ENCODE assay signal across 20 mouse cellular contexts in the genomic region with DNA sequence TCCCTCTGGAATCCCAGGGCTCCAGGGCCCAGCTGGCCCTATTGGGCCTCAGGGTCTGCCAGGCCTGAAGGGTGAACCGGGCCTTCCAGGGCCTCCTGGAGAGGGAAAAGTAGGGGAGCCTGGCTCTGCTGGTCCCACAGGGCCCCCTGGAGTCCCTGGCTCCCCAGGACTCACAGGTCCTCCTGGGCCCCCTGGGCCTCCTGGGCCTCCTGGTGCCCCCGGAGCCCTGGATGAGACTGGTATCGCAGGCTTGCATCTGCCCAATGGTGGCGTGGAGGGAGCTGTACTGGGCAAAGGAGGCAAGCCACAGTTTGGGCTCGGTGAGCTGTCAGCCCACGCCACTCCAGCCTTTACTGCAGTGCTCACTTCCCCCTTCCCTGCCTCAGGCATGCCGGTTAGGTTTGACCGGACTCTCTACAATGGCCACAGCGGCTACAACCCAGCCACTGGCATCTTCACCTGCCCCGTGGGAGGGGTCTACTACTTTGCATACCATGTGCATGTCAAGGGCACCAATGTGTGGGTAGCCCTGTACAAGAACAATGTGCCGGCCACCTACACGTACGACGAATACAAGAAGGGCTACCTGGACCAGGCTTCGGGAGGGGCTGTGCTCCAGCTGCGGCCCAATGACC. TPM values are rescaled to one million over a fixed set of nuclear protein-coding genes. Genes with fewer than 3 reads are reported as not detected.
"Had no signal": no experiment of that assay in that cellular context is flagged by ENCODE, and none has a peak within 500 bp of the region (broad histone marks: within the 10 kb centered on the region; RNA-seq: fewer than 3 reads in every experiment).

No protein-coding gene starts in this region.

- DNase-seq: kidney, adult 9 months; kidney, postnatal 36 days; left cerebral cortex, postnatal 4 days; liver; liver, embryonic 13.5 days; liver, postnatal 0 days; lung, postnatal 14 days; right cerebral cortex, postnatal 14 days; thymus, adult 2 months; thymus, postnatal 36 days had no signal

- H3K27ac ChIP-seq: kidney, postnatal 0 days; layer of hippocampus, adult 2 months; liver, embryonic 13.5 days; lung, embryonic 15.5 days; macrophage; midbrain, embryonic 15.5 days; neural tube, embryonic 13.5 days; stomach, embryonic 15.5 days had no signal

- H3K9ac ChIP-seq: liver, embryonic 13.5 days; liver, postnatal 0 days; lung, embryonic 15.5 days; midbrain, embryonic 15.5 days; neural tube, embryonic 13.5 days; stomach, embryonic 15.5 days had no signal

- ATAC-seq: liver, postnatal 0 days; midbrain, embryonic 15.5 days had no signal

- H3K4me2 ChIP-seq: liver, embryonic 13.5 days; lung, embryonic 15.5 days; midbrain, embryonic 11.5 days; midbrain, embryonic 15.5 days; neural tube, embryonic 13.5 days; stomach, embryonic 15.5 days had no signal

- H3K4me3 ChIP-seq: layer of hippocampus, adult 2 months; liver, embryonic 13.5 days; lung, embryonic 15.5 days; megakaryocyte, embryonic 14.5 days; midbrain, embryonic 15.5 days; neural tube, embryonic 13.5 days; stomach, embryonic 15.5 days had no signal

- H3K27me3 ChIP-seq: lung, embryonic 15.5 days; midbrain, embryonic 15.5 days; neural tube, embryonic 13.5 days; stomach, embryonic 15.5 days had no signal

- H3K9me3 ChIP-seq: liver, embryonic 13.5 days; lung, embryonic 15.5 days; megakaryocyte, embryonic 14.5 days; midbrain, embryonic 15.5 days; neural tube, embryonic 13.5 days; stomach, embryonic 15.5 days had no signal

- H3K4me1 ChIP-seq: midbrain, embryonic 15.5 days; stomach, embryonic 15.5 days had no signal

RNA-seq across cellular contexts. Expression of a gene that starts 13.8 kb away (rescaled TPM):
- total RNA-seq: monocyte, adult 5-6 weeks had no signal

RNA-seq across cellular contexts. Expression of a gene that starts 25.1 kb away (rescaled TPM):
- polyA plus RNA-seq: macrophage had no signal
